Comparison of ENCODE assay signal across 22 mouse cellular contexts in the genomic region with DNA sequence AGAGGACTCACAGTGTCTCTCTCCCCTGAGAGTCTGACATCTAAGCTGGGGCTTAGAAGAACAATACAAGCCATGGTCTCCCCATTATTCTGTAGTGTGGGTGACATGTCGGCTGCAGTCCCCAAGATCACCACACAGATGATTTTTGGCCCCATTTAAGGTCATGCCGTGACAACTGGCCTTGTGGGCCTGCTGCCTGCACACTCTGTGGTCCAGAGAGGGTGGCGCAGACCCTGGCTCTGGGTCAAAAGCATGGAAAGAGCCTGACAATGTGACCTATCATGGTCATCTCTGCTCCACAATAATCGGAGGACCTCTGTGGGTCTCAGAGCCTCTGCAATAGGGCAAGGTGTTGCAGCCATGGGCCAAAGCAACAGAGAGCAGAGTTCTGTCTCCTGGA. TPM values are rescaled to one million over a fixed set of nuclear protein-coding genes. Genes with fewer than 3 reads are reported as not detected.
DNase-seq lines count a peak whose midpoint lies in the region; ATAC-seq and TF ChIP-seq lines count a peak whose summit lies in the region.
"Had no signal": no experiment of that assay in that cellular context is flagged by ENCODE, and none has a peak within 500 bp of the region (broad histone marks: within the 10 kb centered on the region; RNA-seq: fewer than 3 reads in every experiment).

No protein-coding gene starts in this region.

- no peak overlapping the region for H3K4me3 ChIP-seq in hindbrain, postnatal 0 days (ENCODE audit: low read length)
- H3K4me3 ChIP-seq in hindbrain, embryonic 13.5 days: no peak overlapping the region
- H3K4me3 ChIP-seq in embryonic facial prominence, embryonic 10.5 days: no peak overlapping the region
- H3K4me3 ChIP-seq: embryonic facial prominence, embryonic 12.5 days; forebrain, embryonic 15.5 days; heart, embryonic 10.5 days; heart, embryonic 15.5 days had no signal

- no peak overlapping the region for H3K4me2 ChIP-seq in hindbrain, postnatal 0 days (ENCODE audit: low read depth, low read length)
- H3K4me2 ChIP-seq in hindbrain, embryonic 13.5 days: no peak overlapping the region
- H3K4me2 ChIP-seq: embryonic facial prominence, embryonic 12.5 days; forebrain, embryonic 15.5 days; heart, embryonic 15.5 days; hindbrain, embryonic 14.5 days had no signal

- no peak overlapping the region for H3K9ac ChIP-seq in hindbrain, postnatal 0 days (replicated peaks; ENCODE audit: low read length)
- H3K9ac ChIP-seq in hindbrain, embryonic 13.5 days: no peak overlapping the region
- H3K9ac ChIP-seq: embryonic facial prominence, embryonic 12.5 days; forebrain, embryonic 15.5 days; heart, embryonic 15.5 days; hindbrain, embryonic 14.5 days had no signal

- peak; percentile 28 for DNase-seq in adrenal gland, adult 8-10 months
- no peak for DNase-seq in adrenal gland, postnatal 25 days
- no peak for DNase-seq in hindbrain, postnatal 0 days (ENCODE audit: low spot score)
- peak; percentile 37 for DNase-seq in adrenal gland, postnatal 14 days
- no peak for DNase-seq in embryonic facial prominence, embryonic 10.5 days (ENCODE audit: low spot score)
- DNase-seq in layer of hippocampus, adult 11-12 months (ENCODE audit: low spot score): no peak
- DNase-seq: cerebellum, adult 11 months; cerebellum, adult 8-10 months; cerebellum, postnatal 14 days; gastrocnemius, postnatal 36 days; heart, postnatal 36 days; kidney, adult 2 months had no signal

- TF ChIP-seq CTCF in hindbrain, postnatal 0 days (IDR thresholded peaks at IDR 0.05; ENCODE audit: low read depth): peak; percentile 8; the same call in 1 of the 2 replicates

- no peaks in the 10 kb centered on the region for H3K4me1 ChIP-seq in hindbrain, postnatal 0 days (ENCODE audit: insufficient read depth, low read length)
- no peaks in the 10 kb centered on the region for H3K4me1 ChIP-seq in hindbrain, embryonic 13.5 days (replicated peaks)
- H3K4me1 ChIP-seq in embryonic facial prominence, embryonic 10.5 days: peaks cover 13% of the 10 kb centered on the region
- H3K4me1 ChIP-seq: embryonic facial prominence, embryonic 12.5 days; forebrain, embryonic 15.5 days had no signal

- H3K27ac ChIP-seq in hindbrain, postnatal 0 days: no peak overlapping the region
- H3K27ac ChIP-seq in hindbrain, embryonic 13.5 days: no peak overlapping the region
- H3K27ac ChIP-seq in embryonic facial prominence, embryonic 10.5 days (replicated peaks): peak overlapping the region; percentile 41; the same call in 1 of the 2 replicates
- H3K27ac ChIP-seq: embryonic facial prominence, embryonic 12.5 days; forebrain, embryonic 15.5 days; heart, embryonic 15.5 days; hindbrain, embryonic 14.5 days had no signal

- H3K27me3 ChIP-seq in hindbrain, postnatal 0 days (ENCODE audit: insufficient read depth, low read length): no peaks in the 10 kb centered on the region
- no peaks in the 10 kb centered on the region for H3K27me3 ChIP-seq in hindbrain, embryonic 13.5 days
- no peaks in the 10 kb centered on the region for H3K27me3 ChIP-seq in embryonic facial prominence, embryonic 10.5 days (replicated peaks; ENCODE audit: low read depth, poor library complexity, severe bottlenecking)
- H3K27me3 ChIP-seq: CH12.LX; embryonic facial prominence, embryonic 12.5 days; forebrain, embryonic 15.5 days; heart, embryonic 15.5 days had no signal

- no peaks in the 10 kb centered on the region for H3K36me3 ChIP-seq in hindbrain, postnatal 0 days (ENCODE audit: insufficient read depth, low read length)
- no peaks in the 10 kb centered on the region for H3K36me3 ChIP-seq in hindbrain, embryonic 13.5 days
- no peaks in the 10 kb centered on the region for H3K36me3 ChIP-seq in embryonic facial prominence, embryonic 10.5 days (replicated peaks)
- H3K36me3 ChIP-seq: embryonic facial prominence, embryonic 12.5 days; forebrain, embryonic 15.5 days; heart, embryonic 10.5 days; heart, embryonic 15.5 days had no signal

- 71% methylated on average over 4 of the region's 4 CpGs for WGBS in hindbrain, postnatal 0 days
- WGBS in hindbrain, embryonic 13.5 days: 78% methylated on average over 4 of the region's 4 CpGs
- 80% methylated on average over 4 of the region's 4 CpGs for WGBS in embryonic facial prominence, embryonic 10.5 days

- no peaks in the 10 kb centered on the region for H3K9me3 ChIP-seq in hindbrain, postnatal 0 days (ENCODE audit: low read length)
- H3K9me3 ChIP-seq in hindbrain, embryonic 13.5 days: no peaks in the 10 kb centered on the region
- no peaks in the 10 kb centered on the region for H3K9me3 ChIP-seq in embryonic facial prominence, embryonic 10.5 days
- H3K9me3 ChIP-seq: embryonic facial prominence, embryonic 12.5 days; forebrain, embryonic 15.5 days; heart, embryonic 10.5 days; heart, embryonic 15.5 days had no signal

- ATAC-seq in hindbrain, postnatal 0 days: no peak
- no peak for ATAC-seq in hindbrain, embryonic 13.5 days (ENCODE audit: low FRiP score)
- ATAC-seq: activated CD4-positive, CD25-positive, alpha-beta regulatory T cell, adult 4 months; forebrain, embryonic 15.5 days; intestine, embryonic 16.5 days; Patski had no signal

RNA-seq across cellular contexts. Expression of a gene that starts 11.8 kb away (rescaled TPM):
- 1 to 10 TPM in 2 of 4 experiments, under 1 TPM in 2; 0.70 to 2.2 (median 1.4) TPM for total RNA-seq in adrenal gland, adult 8-10 months (2022)
- 0.43 and 1.0 TPM in 2 replicates for total RNA-seq in adrenal gland, postnatal 25 days (2021)
- 0.07 and 0.10 TPM in 2 replicates for total RNA-seq in hindbrain, postnatal 0 days (2014; rRNA removed)
- 0.18 and 0.21 TPM in 2 replicates for polyA plus RNA-seq in hindbrain, postnatal 0 days (2015; fragmentation: Nextera tagmentation; extraction: Ambion mirVana)
- 0.06 and 0.21 TPM in 2 replicates for polyA plus RNA-seq in hindbrain, embryonic 13.5 days (2015; fragmentation: Nextera tagmentation; extraction: Ambion mirVana)
- total RNA-seq in adrenal gland, postnatal 14 days (2021): 0.59 and 14.0 TPM in 2 replicates
- polyA plus RNA-seq in embryonic facial prominence, embryonic 10.5 days (2016; fragmentation: Nextera tagmentation; extraction: Ambion mirVana): 0.48 and 0.51 TPM in 2 replicates
- polyA plus RNA-seq: activated CD4-positive, CD25-positive, alpha-beta regulatory T cell, adult 4 months had no signal

RNA-seq across cellular contexts. Expression of a gene that starts 31.8 kb away (rescaled TPM):
- total RNA-seq in adrenal gland, adult 8-10 months (2022): 1 to 10 TPM; 4.6 to 7.9 (median 6.9) TPM
- total RNA-seq in adrenal gland, postnatal 25 days (2021): 6.9 and 9.2 TPM in 2 replicates
- 1.3 and 1.8 TPM in 2 replicates for total RNA-seq in hindbrain, postnatal 0 days (2014; rRNA removed)
- polyA plus RNA-seq in hindbrain, postnatal 0 days (2015; fragmentation: Nextera tagmentation; extraction: Ambion mirVana): 0.75 and 0.87 TPM in 2 replicates
- polyA plus RNA-seq in hindbrain, embryonic 13.5 days (2015; fragmentation: Nextera tagmentation; extraction: Ambion mirVana): 0.39 and 0.40 TPM in 2 replicates
- 5.9 and 27.2 TPM in 2 replicates for total RNA-seq in adrenal gland, postnatal 14 days (2021)
- 2.1 and 2.2 TPM in 2 replicates for polyA plus RNA-seq in embryonic facial prominence, embryonic 10.5 days (2016; fragmentation: Nextera tagmentation; extraction: Ambion mirVana)

RNA-seq across cellular contexts. Expression of a gene that starts 49.1 kb away (rescaled TPM):
- 1 to 10 TPM; 2.0 to 5.1 (median 3.3) TPM for total RNA-seq in adrenal gland, adult 8-10 months (2022)
- total RNA-seq in adrenal gland, postnatal 25 days (2021): 1.00 and 1.2 TPM in 2 replicates
- total RNA-seq in hindbrain, postnatal 0 days (2014; rRNA removed): 0.86 and 3.0 TPM in 2 replicates
- 1.1 and 1.6 TPM in 2 replicates for polyA plus RNA-seq in hindbrain, postnatal 0 days (2015; fragmentation: Nextera tagmentation; extraction: Ambion mirVana)
- polyA plus RNA-seq in hindbrain, embryonic 13.5 days (2015; fragmentation: Nextera tagmentation; extraction: Ambion mirVana): 1.5 and 2.2 TPM in 2 replicates
- 2.4 and 5.5 TPM in 2 replicates for total RNA-seq in adrenal gland, postnatal 14 days (2021)
- polyA plus RNA-seq in embryonic facial prominence, embryonic 10.5 days (2016; fragmentation: Nextera tagmentation; extraction: Ambion mirVana): 4.2 and 6.2 TPM in 2 replicates

Comparison
In these comparisons a context has a peak if more than half of its experiments do, and no peak if none do; other contexts are left out.
1. DNase-seq: peak in adrenal gland, adult 8-10 months (single experiment) and adrenal gland, postnatal 14 days (single experiment); none in adrenal gland, postnatal 25 days (single experiment), hindbrain, postnatal 0 days (single experiment), embryonic facial prominence, embryonic 10.5 days (single experiment) and layer of hippocampus, adult 11-12 months (single experiment).